Mouse (Mus musculus): ENCODE data around the gene Hk2. TPM values are rescaled to one million over a fixed set of nuclear protein-coding genes. Genes with fewer than 3 reads are reported as not detected.
"Not testable (repeated sequence)": the region's sequence is repeated elsewhere in the genome, so short reads cannot be mapped to it uniquely, and the experiment has no call there.

Hk2 gene
- polyA plus RNA-seq, 1 experiment from 2014 or later = 23.2 TPM

DNA sequence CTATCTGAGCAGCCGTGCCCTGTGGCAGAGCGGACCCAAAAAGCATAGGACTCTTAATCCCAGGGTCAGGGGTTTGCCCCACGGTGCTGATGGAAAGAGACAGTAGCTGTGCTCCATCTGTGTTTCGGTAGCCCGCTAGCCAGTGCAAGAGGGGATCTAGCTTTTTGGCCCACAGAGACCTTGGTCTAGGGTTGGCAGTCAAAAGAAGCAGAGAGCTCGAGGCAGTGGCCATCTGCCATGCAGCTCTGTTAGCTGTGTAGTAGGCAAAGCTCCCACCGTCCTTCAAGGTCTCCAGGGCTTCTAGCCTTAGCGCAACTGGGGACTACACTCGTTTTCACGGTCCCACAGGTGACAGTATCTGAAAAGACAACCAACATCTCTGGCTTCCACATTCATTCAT is 67.0 kb downstream of the Hk2 start:
- Histone ChIP-seq H3K4me3 (ENCODE audit: inconsistent target) (no peak overlapping the region), H3K79me2 (ENCODE audit: inconsistent target) (no peaks in the 10 kb centered on the region), H3K27ac (no peak overlapping the region), H3K36me3 (ENCODE audit: inconsistent target) (no peaks in the 10 kb centered on the region)
- WGBS (ENCODE audit: missing documents) = 89% methylated on average over 10 of the region's 10 CpGs

DNA sequence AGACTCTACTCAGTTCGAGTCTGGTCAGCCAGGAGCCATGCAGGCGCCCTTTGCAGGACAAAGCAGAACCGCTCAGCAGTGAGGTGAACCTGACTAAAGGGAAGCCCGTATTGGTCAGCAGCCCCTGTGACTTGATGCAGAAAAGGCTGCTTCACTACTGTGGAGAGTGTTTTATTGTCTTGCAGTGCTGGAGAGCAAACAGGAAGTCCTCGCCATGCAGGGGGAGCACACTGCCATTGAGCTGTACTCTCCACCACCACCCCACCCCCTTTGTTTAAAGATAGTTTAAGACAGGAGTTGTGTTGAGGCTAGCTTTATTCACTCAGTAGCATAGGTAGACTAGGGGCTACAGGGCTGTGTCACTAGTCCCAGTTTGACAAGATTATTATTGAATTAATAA is 69.0 kb downstream of the Hk2 start, which contains the start of gene Pole4:
TSS of gene Pole4 (minus strand) at position 145 of the 400 bp plus-strand sequence.
- Histone ChIP-seq H3K4me3 (ENCODE audit: inconsistent target) (no peak within 1 kb of the TSS), H3K36me3 (ENCODE audit: inconsistent target) (no peaks in the 10 kb centered on the region), H3K27ac (no peak within 1 kb of the TSS), H3K79me2 (ENCODE audit: inconsistent target) (no peaks in the 10 kb centered on the region)
- 85% methylated on average over 5 of the region's 5 CpGs for WGBS (ENCODE audit: missing documents)

DNA sequence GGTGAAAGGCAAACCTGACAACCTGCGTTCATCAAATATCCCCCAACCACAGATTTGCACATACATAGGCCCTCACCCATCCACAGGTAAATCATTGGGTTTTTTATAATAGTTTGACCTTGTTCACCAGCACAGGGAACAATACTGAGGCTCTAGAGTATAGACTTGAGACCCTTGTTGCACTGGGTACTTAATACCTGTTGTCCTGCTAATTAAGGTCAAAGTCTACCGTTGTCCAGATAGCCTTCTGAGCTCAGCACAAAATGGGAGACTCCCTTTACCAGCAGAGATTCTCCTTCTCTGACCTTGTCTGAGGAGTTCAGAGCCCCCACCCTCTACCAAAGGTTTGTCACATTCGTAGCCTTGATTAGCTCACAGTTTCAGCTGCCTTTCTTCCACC is 70.5 kb downstream of the Hk2 start:
- 93% methylated on average over 3 of the region's 3 CpGs for WGBS (ENCODE audit: missing documents)
- Histone ChIP-seq H3K36me3 (ENCODE audit: inconsistent target) (no peaks in the 10 kb centered on the region), H3K4me3 (ENCODE audit: inconsistent target) (no peak overlapping the region), H3K79me2 (ENCODE audit: inconsistent target) (no peaks in the 10 kb centered on the region), H3K27ac (no peak overlapping the region)

GRCm38 (mm10) chr6:82702593-82703017 is 71.6 kb downstream of the Hk2 start:
- Histone ChIP-seq H3K36me3 (ENCODE audit: inconsistent target) (no peaks in the 10 kb centered on the region), H3K4me3 (ENCODE audit: inconsistent target) (no peak overlapping the region), H3K79me2 (ENCODE audit: inconsistent target) (no peaks in the 10 kb centered on the region), H3K27ac (no peak overlapping the region)
- 19% methylated on average over 14 of the region's 16 CpGs for WGBS (ENCODE audit: missing documents)

DNA sequence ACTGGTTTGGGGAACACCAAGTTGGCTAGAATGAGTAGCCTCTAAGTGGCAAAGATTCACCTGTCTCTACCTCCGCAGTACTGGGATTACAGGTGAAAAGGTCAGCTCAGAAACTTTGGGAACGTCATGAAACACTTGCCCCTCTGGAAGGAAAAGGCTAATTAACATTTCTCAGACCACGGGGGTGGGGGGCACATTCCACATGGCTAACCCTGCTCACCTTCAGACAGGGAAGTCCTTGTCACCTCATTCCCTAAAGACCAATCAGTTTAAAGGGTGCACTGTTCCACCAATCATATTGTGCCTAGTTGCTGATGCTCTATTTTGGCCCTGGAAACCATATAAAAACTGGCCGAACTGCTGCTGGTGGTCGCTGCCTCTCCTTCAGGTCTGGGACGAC is 73.0 kb downstream of the Hk2 start:
- Histone ChIP-seq H3K4me3 (ENCODE audit: inconsistent target) (no peak overlapping the region), H3K79me2 (ENCODE audit: inconsistent target) (no peaks in the 10 kb centered on the region), H3K36me3 (ENCODE audit: inconsistent target) (no peaks in the 10 kb centered on the region), H3K27ac (no peak overlapping the region)
- 90% methylated on average over 6 of the region's 6 CpGs for WGBS (ENCODE audit: missing documents)

DNA sequence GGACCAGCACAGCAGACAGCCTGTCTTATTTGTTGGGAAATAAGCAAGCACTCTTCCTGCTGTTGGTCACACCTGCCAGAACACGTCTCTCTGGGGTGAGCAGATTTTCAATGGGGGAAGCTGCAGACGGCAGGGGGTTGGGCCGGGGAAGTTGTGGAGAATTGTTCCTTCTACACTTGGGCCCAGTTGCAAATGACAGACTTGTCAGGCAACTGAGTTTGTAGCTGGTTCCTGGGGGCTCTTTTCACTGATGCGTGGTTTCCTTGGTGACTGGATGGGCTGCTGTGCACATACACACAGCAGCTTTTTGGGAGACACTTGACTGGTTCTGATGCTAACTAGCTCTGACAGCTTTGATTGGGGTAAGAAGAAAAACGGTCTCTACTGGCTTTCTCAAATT is 74.4 kb downstream of the Hk2 start:
- Histone ChIP-seq H3K79me2 (ENCODE audit: inconsistent target) (no peaks in the 10 kb centered on the region), H3K36me3 (ENCODE audit: inconsistent target) (no peaks in the 10 kb centered on the region), H3K27ac (no peak overlapping the region), H3K4me3 (ENCODE audit: inconsistent target) (no peak overlapping the region)
- 18% methylated on average over 5 of the region's 5 CpGs for WGBS (ENCODE audit: missing documents)

GRCm38 (mm10) chr6:82696736-82697135 is 77.5 kb downstream of the Hk2 start:
- Histone ChIP-seq H3K27ac (no peak overlapping the region), H3K4me3 (ENCODE audit: inconsistent target) (no peak overlapping the region), H3K79me2 (ENCODE audit: inconsistent target) (no peaks in the 10 kb centered on the region), H3K36me3 (ENCODE audit: inconsistent target) (no peaks in the 10 kb centered on the region)
- 92% methylated on average over 3 of the region's 3 CpGs for WGBS (ENCODE audit: missing documents)

- Histone ChIP-seq H3K27ac (no peak overlapping the region), H3K4me3 (ENCODE audit: inconsistent target) (no peak overlapping the region), H3K36me3 (ENCODE audit: inconsistent target) (no peaks in the 10 kb centered on the region), H3K79me2 (ENCODE audit: inconsistent target) (no peaks in the 10 kb centered on the region)
- WGBS (ENCODE audit: missing documents) = 65% methylated on average over 13 of the region's 13 CpGs
These were observed 79.6 kb downstream of the Hk2 start for GRCm38 (mm10) chr6:82694668-82695067.

DNA sequence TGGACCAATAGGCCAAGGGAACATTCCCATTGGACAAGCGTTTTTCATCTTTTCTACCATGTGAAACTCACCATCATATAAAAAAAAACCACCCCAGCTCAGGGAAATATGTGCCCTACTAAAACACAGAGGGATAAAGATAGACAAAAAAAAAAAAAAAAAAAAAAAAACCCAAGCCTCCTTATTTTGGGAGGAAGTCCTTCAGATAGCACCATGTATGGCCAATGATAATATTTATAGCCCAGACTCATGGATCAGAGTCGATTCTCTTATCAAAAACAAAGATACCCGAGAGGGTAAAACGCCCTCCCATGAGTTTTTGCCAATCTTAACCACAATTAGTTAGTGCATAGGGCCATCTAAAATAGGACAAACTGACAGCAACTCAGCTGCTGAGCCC is 84.8 kb downstream of the Hk2 start:
- no peaks in the 10 kb centered on the region for H3K79me2 ChIP-seq (ENCODE audit: inconsistent target)
- no peak overlapping the region for H3K27ac ChIP-seq
- H3K4me3 ChIP-seq (ENCODE audit: inconsistent target) = no peak overlapping the region
- no peaks in the 10 kb centered on the region for H3K36me3 ChIP-seq (ENCODE audit: inconsistent target)
- 96% methylated on average over 4 of the region's 4 CpGs for WGBS (ENCODE audit: missing documents)

DNA sequence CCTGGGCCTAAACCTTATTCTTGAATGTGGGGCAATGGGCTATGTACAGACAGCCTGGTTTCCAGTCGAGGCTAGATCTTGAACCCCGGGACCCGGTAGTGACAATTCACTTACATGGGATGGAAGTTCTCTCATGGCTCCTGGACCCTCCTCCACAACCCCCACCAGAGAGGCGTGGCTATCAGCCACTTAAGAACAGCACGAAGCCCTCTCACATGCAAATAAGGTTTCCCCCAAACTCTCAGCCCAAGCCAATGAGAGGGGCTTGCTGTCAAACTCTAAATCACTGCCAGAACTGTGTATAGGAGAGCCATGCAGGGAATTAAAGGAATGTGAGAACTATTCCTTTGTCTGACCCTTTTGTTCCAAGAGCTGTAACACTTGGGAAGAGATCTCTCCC is 85.7 kb downstream of the Hk2 start:
- H3K4me3 ChIP-seq (ENCODE audit: inconsistent target); H3K79me2 ChIP-seq (ENCODE audit: inconsistent target); H3K27ac ChIP-seq; H3K36me3 ChIP-seq (ENCODE audit: inconsistent target): not testable (repeated sequence)
- WGBS (ENCODE audit: missing documents) = 87% methylated on average over 5 of the region's 5 CpGs

DNA sequence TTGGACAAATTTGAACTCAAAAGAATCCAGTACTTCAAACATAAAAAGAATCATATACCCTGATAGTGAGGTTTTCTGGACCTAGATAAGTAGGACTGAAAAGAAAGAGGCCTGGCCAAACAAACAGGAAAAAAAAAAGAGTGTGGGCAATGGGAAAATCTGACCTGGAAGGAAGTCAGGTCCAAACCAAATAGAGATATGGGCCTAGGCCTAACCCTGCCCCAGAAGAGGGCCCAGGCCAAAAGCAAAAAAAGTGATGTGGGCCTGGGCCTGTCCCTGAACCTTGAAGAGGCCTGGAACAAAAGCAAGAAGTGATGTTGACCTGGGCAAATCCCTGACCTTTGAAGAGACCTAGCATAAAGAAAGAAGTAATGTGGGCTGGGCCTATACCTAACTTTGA is 90.1 kb downstream of the Hk2 start:
- H3K4me3 ChIP-seq (ENCODE audit: inconsistent target) = no peak overlapping the region

GRCm38 (mm10) chr6:82679286-82679685 is 95.0 kb downstream of the Hk2 start:
- H3K36me3 ChIP-seq (ENCODE audit: inconsistent target); H3K79me2 ChIP-seq (ENCODE audit: inconsistent target); H3K4me3 ChIP-seq (ENCODE audit: inconsistent target); H3K27ac ChIP-seq: not testable (repeated sequence)
- 36% methylated on average over 2 of the region's 2 CpGs for WGBS (ENCODE audit: missing documents)

More for the DNA sequence above, 90.1 kb downstream of the Hk2 start:
- Histone ChIP-seq H3K36me3 (ENCODE audit: inconsistent target) (no peaks in the 10 kb centered on the region), H3K27ac (no peak overlapping the region), H3K79me2 (ENCODE audit: inconsistent target) (no peaks in the 10 kb centered on the region)

GRCm38 (mm10) chr6:82677629-82678028 is 96.6 kb downstream of the Hk2 start:
- WGBS (ENCODE audit: missing documents) = 100% methylated on average over 3 of the region's 3 CpGs
- not testable (repeated sequence) for H3K4me3 ChIP-seq (ENCODE audit: inconsistent target); H3K36me3 ChIP-seq (ENCODE audit: inconsistent target); H3K79me2 ChIP-seq (ENCODE audit: inconsistent target); H3K27ac ChIP-seq

Other genes with a start within 250 kb of the Hk2 start
- gene Pole4, start 69.1 kb downstream of the Hk2 start, polyA plus RNA-seq (2018) = 16.2 to 67.4 TPM (median 29.8 TPM) in 3 replicates
- gene Sema4f, start 165.3 kb upstream of the Hk2 start, polyA plus RNA-seq (2018) = not detected in 3 replicates
- 1.2 to 2.1 TPM (median 1.8 TPM) in 3 replicates for gene M1ap, start 172.4 kb upstream of the Hk2 start, polyA plus RNA-seq (2018)